Mouse (Mus musculus): ENCODE measurements around the gene Arhgap28. TPM values are rescaled to one million over a fixed set of nuclear protein-coding genes. Genes with fewer than 3 reads are reported as not detected.

The Arhgap28 gene
- total and polyA plus RNA-seq, 2 experiments from 2014 or later: 3.6 to 8.6 TPM

DNA sequence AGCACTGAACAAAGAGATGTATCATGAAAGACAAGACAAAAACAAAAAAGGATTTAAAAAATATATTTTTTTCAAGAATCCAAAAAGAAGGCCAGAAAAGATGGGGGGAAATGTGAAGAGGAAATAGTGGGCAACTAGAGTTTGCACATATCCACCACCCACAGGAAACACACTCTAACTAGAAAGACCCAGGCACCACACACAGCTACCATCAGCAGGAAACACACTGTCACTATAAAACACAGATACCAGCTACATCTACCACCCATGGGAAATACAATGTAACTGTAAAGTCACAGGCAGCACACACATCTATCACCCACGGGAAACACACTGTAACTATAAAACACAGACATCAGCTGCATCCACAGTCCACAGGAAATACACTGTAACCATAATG is 46.3 kb downstream of the Arhgap28 start:
- H3K4me1 ChIP-seq (ENCODE audit: insufficient read depth): no peaks in the 10 kb centered on the region
- no peak overlapping the region for H3K4me3 ChIP-seq (ENCODE audit: low read depth, low read length)
- TF ChIP-seq CTCF (IDR thresholded peaks at IDR 0.05; ENCODE audit: low read depth): no peak
- no peaks in the 10 kb centered on the region for H3K36me3 ChIP-seq (ENCODE audit: insufficient read depth)
- DNase-seq (no peak), ATAC-seq (no peak)
- H3K9ac ChIP-seq: no peak overlapping the region
- H3K27ac ChIP-seq (ENCODE audit: low read depth, low read length): no peak overlapping the region
- no peaks in the 10 kb centered on the region for H3K9me3 ChIP-seq (ENCODE audit: low read length)
- 87% methylated on average over 1 of the region's 1 CpGs for WGBS
- H3K4me2 ChIP-seq (ENCODE audit: low read depth): no peak overlapping the region
- no peaks in the 10 kb centered on the region for H3K27me3 ChIP-seq (ENCODE audit: insufficient read depth, low read length)

- Histone ChIP-seq H3K9me3 (ENCODE audit: low read length) (no peaks in the 10 kb centered on the region), H3K9ac (no peak overlapping the region), H3K27ac (ENCODE audit: low read depth, low read length) (no peak overlapping the region), H3K4me2 (ENCODE audit: low read depth) (no peak overlapping the region), H3K36me3 (ENCODE audit: insufficient read depth) (no peaks in the 10 kb centered on the region), H3K4me3 (ENCODE audit: low read depth, low read length) (no peak overlapping the region), H3K4me1 (ENCODE audit: insufficient read depth) (no peaks in the 10 kb centered on the region), H3K27me3 (ENCODE audit: insufficient read depth, low read length) (no peaks in the 10 kb centered on the region)
- DNase-seq (no peak), ATAC-seq (no peak)
- no peak for TF ChIP-seq CTCF (IDR thresholded peaks at IDR 0.05; ENCODE audit: low read depth)
- WGBS: 45% methylated on average over 10 of the region's 10 CpGs
Observed at GRCm38 (mm10) chr17:67955876-67956690, 47.8 kb downstream of the Arhgap28 start.

GRCm38 (mm10) chr17:67954961-67955360 is 49.0 kb downstream of the Arhgap28 start:
- Histone ChIP-seq H3K4me3 (ENCODE audit: low read depth, low read length) (no peak overlapping the region), H3K4me1 (ENCODE audit: insufficient read depth) (no peaks in the 10 kb centered on the region), H3K9ac (no peak overlapping the region), H3K27ac (ENCODE audit: low read depth, low read length) (no peak overlapping the region), H3K36me3 (ENCODE audit: insufficient read depth) (no peaks in the 10 kb centered on the region), H3K27me3 (ENCODE audit: insufficient read depth, low read length) (no peaks in the 10 kb centered on the region), H3K4me2 (ENCODE audit: low read depth) (no peak overlapping the region), H3K9me3 (ENCODE audit: low read length) (no peaks in the 10 kb centered on the region)
- DNase-seq (no peak), ATAC-seq (no peak)
- no peak for TF ChIP-seq CTCF (IDR thresholded peaks at IDR 0.05; ENCODE audit: low read depth)
- 71% methylated on average over 5 of the region's 5 CpGs for WGBS

DNA sequence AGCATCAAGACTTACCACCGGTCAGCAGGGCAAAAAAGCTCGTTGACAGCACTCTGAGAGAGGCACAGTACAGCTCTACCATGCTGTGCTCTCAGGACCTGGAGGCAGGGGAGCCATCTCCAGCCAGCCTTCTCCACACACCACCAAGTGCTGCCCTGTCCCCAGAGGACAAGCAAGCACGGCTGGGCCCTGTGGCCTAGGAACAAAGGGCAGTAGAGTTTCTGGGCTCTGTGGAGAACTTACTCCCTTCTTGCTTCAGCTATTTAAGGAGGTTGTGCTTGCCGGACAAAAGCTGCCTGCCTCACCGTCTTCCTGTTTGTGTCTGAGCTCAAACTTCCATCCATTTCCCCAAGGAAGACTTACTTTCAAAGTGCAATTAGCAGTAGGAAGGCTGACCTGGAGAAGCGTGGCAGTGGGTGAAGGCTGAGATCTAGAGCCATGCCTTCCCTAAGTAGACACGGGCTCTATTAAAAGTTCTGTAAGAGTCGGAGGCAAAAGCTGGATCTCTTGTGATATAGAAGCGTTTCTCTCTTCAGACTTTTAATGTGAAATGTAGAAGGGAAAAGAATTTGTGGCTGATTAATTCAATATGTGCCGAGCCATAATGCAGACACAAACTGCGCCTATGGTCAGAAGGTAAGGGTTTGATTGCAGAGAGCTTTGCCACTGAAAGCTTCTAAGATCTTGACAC is 53.3 kb downstream of the Arhgap28 start:
- no peak for ATAC-seq
- H3K9me3 ChIP-seq (ENCODE audit: low read length): no peaks in the 10 kb centered on the region
- TF ChIP-seq CTCF (IDR thresholded peaks at IDR 0.05; ENCODE audit: low read depth): no peak
- H3K27me3 ChIP-seq (ENCODE audit: insufficient read depth, low read length): no peaks in the 10 kb centered on the region
- no peak overlapping the region for H3K4me2 ChIP-seq (ENCODE audit: low read depth)
- H3K36me3 ChIP-seq (ENCODE audit: insufficient read depth): no peaks in the 10 kb centered on the region
- WGBS: 69% methylated on average over 11 of the region's 11 CpGs
- no peak overlapping the region for H3K4me3 ChIP-seq (ENCODE audit: low read depth, low read length)
- DNase-seq: no peak
- no peak overlapping the region for H3K9ac ChIP-seq
- no peaks in the 10 kb centered on the region for H3K4me1 ChIP-seq (ENCODE audit: insufficient read depth)
- H3K27ac ChIP-seq (ENCODE audit: low read depth, low read length): no peak overlapping the region

GRCm38 (mm10) chr17:67948601-67949000 is 55.3 kb downstream of the Arhgap28 start:
- Histone ChIP-seq H3K9me3 (ENCODE audit: low read length) (no peaks in the 10 kb centered on the region), H3K4me1 (ENCODE audit: insufficient read depth) (no peaks in the 10 kb centered on the region), H3K27me3 (ENCODE audit: insufficient read depth, low read length) (no peaks in the 10 kb centered on the region), H3K27ac (ENCODE audit: low read depth, low read length) (no peak overlapping the region), H3K9ac (no peak overlapping the region), H3K36me3 (ENCODE audit: insufficient read depth) (no peaks in the 10 kb centered on the region), H3K4me2 (ENCODE audit: low read depth) (no peak overlapping the region), H3K4me3 (ENCODE audit: low read depth, low read length) (no peak overlapping the region)
- DNase-seq (no peak), ATAC-seq (no peak)
- TF ChIP-seq CTCF (IDR thresholded peaks at IDR 0.05; ENCODE audit: low read depth): no peak
- WGBS: 90% methylated on average over 5 of the region's 5 CpGs

DNA sequence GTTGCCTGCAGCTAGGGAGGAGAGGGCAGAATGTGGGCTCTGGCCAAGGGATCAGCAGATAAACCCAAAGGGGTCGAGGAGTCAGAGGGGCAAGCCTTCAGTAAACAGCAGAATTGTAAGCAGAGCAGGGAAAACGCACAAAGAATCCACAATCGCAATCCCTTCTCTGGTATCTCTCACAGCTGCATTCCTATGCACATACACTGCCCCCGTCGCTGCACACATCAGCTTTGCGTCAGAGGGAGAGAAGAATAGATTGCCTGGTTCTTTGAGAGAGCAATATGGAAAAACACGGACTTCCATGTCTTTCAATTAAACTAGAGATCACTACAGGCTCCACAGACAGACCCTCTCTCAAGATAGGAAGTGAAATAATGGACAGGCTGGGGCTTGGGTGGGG is 58.5 kb downstream of the Arhgap28 start:
- ATAC-seq (no peak), DNase-seq (no peak)
- WGBS: 68% methylated on average over 7 of the region's 7 CpGs
- H3K9me3 ChIP-seq (ENCODE audit: low read length): no peaks in the 10 kb centered on the region
- no peak overlapping the region for H3K9ac ChIP-seq
- H3K27me3 ChIP-seq (ENCODE audit: insufficient read depth, low read length): no peaks in the 10 kb centered on the region
- no peaks in the 10 kb centered on the region for H3K4me1 ChIP-seq (ENCODE audit: insufficient read depth)
- H3K27ac ChIP-seq (ENCODE audit: low read depth, low read length): no peak overlapping the region
- H3K36me3 ChIP-seq (ENCODE audit: insufficient read depth): no peaks in the 10 kb centered on the region
- H3K4me2 ChIP-seq (ENCODE audit: low read depth): no peak overlapping the region
- no peak for TF ChIP-seq CTCF (IDR thresholded peaks at IDR 0.05; ENCODE audit: low read depth)
- no peak overlapping the region for H3K4me3 ChIP-seq (ENCODE audit: low read depth, low read length)

DNA sequence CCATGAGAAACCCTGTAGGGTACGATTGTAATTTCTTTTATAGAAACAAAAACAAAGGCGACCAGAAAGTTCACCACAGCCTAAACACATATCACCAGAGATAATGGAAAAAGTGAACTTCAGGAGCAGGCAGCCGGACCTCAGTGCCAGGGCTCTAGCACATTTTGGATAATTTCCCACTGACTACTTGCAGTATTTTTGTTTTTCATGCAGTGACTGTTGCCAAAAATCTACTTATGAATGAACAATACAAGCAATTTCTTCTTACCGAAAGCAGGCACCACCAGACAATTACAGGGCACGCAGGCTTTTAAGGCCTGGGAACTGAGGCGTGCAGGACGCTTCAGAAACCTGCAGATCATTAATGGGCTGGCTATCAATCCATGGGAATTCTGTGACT is 59.7 kb downstream of the Arhgap28 start:
- Histone ChIP-seq H3K36me3 (ENCODE audit: insufficient read depth) (no peaks in the 10 kb centered on the region), H3K4me2 (ENCODE audit: low read depth) (no peak overlapping the region), H3K4me1 (ENCODE audit: insufficient read depth) (no peaks in the 10 kb centered on the region), H3K27me3 (ENCODE audit: insufficient read depth, low read length) (no peaks in the 10 kb centered on the region), H3K4me3 (ENCODE audit: low read depth, low read length) (no peak overlapping the region), H3K27ac (ENCODE audit: low read depth, low read length) (no peak overlapping the region), H3K9ac (no peak overlapping the region), H3K9me3 (ENCODE audit: low read length) (no peaks in the 10 kb centered on the region)
- ATAC-seq (no peak), DNase-seq (no peak)
- no peak for TF ChIP-seq CTCF (IDR thresholded peaks at IDR 0.05; ENCODE audit: low read depth)
- 57% methylated on average over 7 of the region's 7 CpGs for WGBS

All from forebrain, postnatal 0 days (tissue).